Mouse (Mus musculus): ENCODE measurements around the gene Tex44. TPM values are rescaled to one million over a fixed set of nuclear protein-coding genes. Genes with fewer than 3 reads are reported as not detected.

Tex44 gene
- polyA plus RNA-seq, 2 experiments = not detected

DNA sequence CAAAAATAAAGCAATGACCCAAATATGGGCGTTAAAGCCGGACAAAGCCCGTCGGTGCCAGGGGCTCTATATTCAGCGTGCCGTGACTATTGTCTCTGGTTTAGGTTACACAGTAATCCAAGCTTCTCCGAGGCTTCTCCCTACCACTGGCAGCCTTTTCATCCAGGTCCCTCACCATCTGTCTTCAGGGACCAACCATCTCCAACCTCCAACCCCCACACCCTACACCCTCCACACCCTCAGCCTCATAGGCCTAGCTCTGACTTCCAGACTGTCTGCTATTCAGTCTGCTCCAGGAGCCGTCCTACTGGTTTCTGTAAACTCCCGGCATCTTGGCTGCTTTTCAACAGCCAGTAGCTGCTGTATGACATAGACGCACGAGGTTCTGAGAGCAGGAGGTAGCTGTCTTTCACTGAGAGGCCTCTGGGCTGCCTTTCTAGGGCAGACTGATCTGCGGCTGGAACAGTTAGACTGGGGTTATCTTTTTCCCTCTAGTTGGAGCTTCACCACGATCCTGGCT lies 9.2 kb downstream of the Tex44 start:
- 0 out of 2 replicates have a peak overlapping the region, but pooled peaks have one; percentile 48 for H3K4me3 ChIP-seq (replicated peaks; ENCODE audit: low read length)
- no peak for TF ChIP-seq POLR2A (IDR thresholded peaks at IDR 0.05; ENCODE audit: borderline replicate concordance, extremely low read depth, insufficient read depth, insufficient read length)
- peak overlapping the region; percentile 70 for H3K9ac ChIP-seq (ENCODE audit: low read depth, low read length, severe bottlenecking)
- H3K4me2 ChIP-seq (replicated peaks; ENCODE audit: low read depth, low read length, severe bottlenecking) = peak overlapping the region; percentile 89
- H3K36me3 ChIP-seq (ENCODE audit: control insufficient read depth, insufficient read depth, low read length) = no peaks in the 10 kb centered on the region
- no peaks in the 10 kb centered on the region for H3K27me3 ChIP-seq (ENCODE audit: control insufficient read depth, insufficient read depth, low read length)
- H3K4me1 ChIP-seq (ENCODE audit: control insufficient read depth, insufficient read depth, low read length) = peaks cover 31% of the 10 kb centered on the region
- peak overlapping the region; percentile 97 for H3K27ac ChIP-seq (replicated peaks; ENCODE audit: low read depth, low read length)
- WGBS = 39% methylated on average over 13 of the region's 13 CpGs
- DNase-seq (ENCODE audit: low spot score) (peak; percentile 86), ATAC-seq (ENCODE audit: low FRiP score, low read depth) (peak; percentile 45)
- no peaks in the 10 kb centered on the region for H3K9me3 ChIP-seq (ENCODE audit: control insufficient read depth, low read length)

DNA sequence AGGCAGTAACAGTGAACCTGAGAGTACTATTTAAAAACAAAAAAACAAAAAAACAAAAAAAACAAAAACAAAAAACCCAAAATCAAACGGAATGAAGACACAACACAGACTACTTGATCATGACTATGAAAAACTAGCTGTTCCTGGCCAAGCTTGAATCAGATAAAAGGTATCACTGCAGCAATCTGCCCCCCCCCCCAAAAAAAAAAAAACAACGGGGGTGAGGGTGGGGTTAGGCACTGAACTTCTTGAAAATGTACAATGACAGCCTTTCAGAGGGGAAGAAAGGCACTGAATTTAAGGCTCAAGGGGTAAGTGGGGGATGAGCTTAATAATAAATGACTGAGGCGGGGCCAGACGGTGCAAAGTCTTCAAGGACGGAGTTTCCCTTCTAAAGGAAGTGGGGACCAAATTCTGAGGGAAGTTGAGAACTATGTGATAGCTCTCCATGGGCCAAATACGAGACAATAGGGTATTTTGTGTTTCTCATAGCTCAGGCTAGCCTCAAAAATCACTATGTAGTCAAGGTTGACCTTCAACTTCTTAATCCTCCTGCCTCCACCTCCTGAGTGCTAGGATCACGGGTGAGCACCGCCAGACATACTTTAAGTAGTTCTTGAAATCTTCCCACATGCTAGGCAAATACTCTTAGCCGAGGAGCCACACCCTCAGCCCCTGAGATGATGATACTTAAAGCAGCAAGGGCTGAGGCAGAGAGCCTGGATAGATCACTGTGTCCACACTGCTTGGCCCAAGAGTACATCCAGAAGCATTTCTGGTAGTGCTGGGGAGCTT lies 11.3 kb downstream of the Tex44 start:
- peaks cover 31% of the 10 kb centered on the region for H3K4me1 ChIP-seq (ENCODE audit: control insufficient read depth, insufficient read depth, low read length)
- H3K9ac ChIP-seq (ENCODE audit: low read depth, low read length, severe bottlenecking) = no peak overlapping the region
- TF ChIP-seq POLR2A (IDR thresholded peaks at IDR 0.05; ENCODE audit: borderline replicate concordance, extremely low read depth, insufficient read depth, insufficient read length) = no peak
- no peak for ATAC-seq (ENCODE audit: low FRiP score, low read depth)
- H3K4me2 ChIP-seq (replicated peaks; ENCODE audit: low read depth, low read length, severe bottlenecking) = no peak overlapping the region
- H3K27me3 ChIP-seq (ENCODE audit: control insufficient read depth, insufficient read depth, low read length) = no peaks in the 10 kb centered on the region
- H3K9me3 ChIP-seq (ENCODE audit: control insufficient read depth, low read length) = no peaks in the 10 kb centered on the region
- H3K36me3 ChIP-seq (ENCODE audit: control insufficient read depth, insufficient read depth, low read length) = no peaks in the 10 kb centered on the region
- DNase-seq (ENCODE audit: low spot score) = no peak
- no peak overlapping the region for H3K27ac ChIP-seq (replicated peaks; ENCODE audit: low read depth, low read length)
- H3K4me3 ChIP-seq (replicated peaks; ENCODE audit: low read length) = no peak overlapping the region
- 70% methylated on average over 9 of the region's 9 CpGs for WGBS

DNA sequence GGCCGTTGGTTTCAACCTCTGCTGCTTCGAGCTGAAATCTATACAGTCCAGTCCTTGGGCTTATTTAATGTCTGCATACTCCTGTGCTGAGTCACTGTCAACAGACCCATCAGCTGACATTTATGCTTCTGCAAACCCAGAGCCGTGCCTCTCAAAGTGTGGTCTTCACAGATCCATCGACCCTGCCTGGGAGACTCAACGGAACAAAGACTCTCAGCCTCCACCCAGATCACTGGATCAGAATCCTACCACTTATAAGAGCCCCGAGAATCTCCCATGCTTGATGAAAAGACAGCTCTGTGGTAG lies 11.8 kb downstream of the Tex44 start:
- peaks cover 33% of the 10 kb centered on the region for H3K4me1 ChIP-seq (ENCODE audit: control insufficient read depth, insufficient read depth, low read length)
- H3K27ac ChIP-seq (replicated peaks; ENCODE audit: low read depth, low read length) = no peak overlapping the region

DNA sequence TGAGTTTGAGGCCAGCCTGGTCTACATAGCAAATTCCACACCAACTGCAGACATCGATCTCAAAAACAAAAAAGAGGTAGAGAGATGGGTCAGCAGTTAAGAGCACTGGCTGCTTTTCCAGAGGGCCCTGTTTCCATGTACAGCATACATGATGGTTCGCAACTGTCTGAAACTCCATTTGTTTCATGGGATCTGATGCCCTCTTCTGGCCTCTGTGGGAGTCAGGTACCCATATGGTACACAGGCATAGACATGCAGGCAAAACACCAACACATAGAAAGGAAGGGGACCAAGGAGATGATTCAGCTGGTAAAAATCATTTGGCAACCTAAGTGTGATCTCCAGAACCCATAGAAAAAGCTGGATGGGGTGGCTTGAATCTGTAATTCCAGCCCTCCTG lies 12.4 kb downstream of the Tex44 start:
- Histone ChIP-seq H3K36me3 (ENCODE audit: control insufficient read depth, insufficient read depth, low read length) (no peaks in the 10 kb centered on the region), H3K4me2 (replicated peaks; ENCODE audit: low read depth, low read length, severe bottlenecking) (no peak overlapping the region), H3K4me3 (replicated peaks; ENCODE audit: low read length) (no peak overlapping the region), H3K9ac (ENCODE audit: low read depth, low read length, severe bottlenecking) (no peak overlapping the region), H3K9me3 (ENCODE audit: control insufficient read depth, low read length) (no peaks in the 10 kb centered on the region), H3K27ac (replicated peaks; ENCODE audit: low read depth, low read length) (no peak overlapping the region), H3K4me1 (ENCODE audit: control insufficient read depth, insufficient read depth, low read length) (peaks cover 35% of the 10 kb centered on the region), H3K27me3 (ENCODE audit: control insufficient read depth, insufficient read depth, low read length) (no peaks in the 10 kb centered on the region)
- DNase-seq (ENCODE audit: low spot score) (peak; percentile 32), ATAC-seq (ENCODE audit: low FRiP score, low read depth) (no peak)
- 79% methylated on average over 2 of the region's 2 CpGs for WGBS
- no peak for TF ChIP-seq POLR2A (IDR thresholded peaks at IDR 0.05; ENCODE audit: borderline replicate concordance, extremely low read depth, insufficient read depth, insufficient read length)

More for the DNA sequence above, 11.8 kb downstream of the Tex44 start:
- Histone ChIP-seq H3K4me3 (replicated peaks; ENCODE audit: low read length) (no peak overlapping the region), H3K27me3 (ENCODE audit: control insufficient read depth, insufficient read depth, low read length) (no peaks in the 10 kb centered on the region), H3K9ac (ENCODE audit: low read depth, low read length, severe bottlenecking) (no peak overlapping the region), H3K36me3 (ENCODE audit: control insufficient read depth, insufficient read depth, low read length) (no peaks in the 10 kb centered on the region), H3K9me3 (ENCODE audit: control insufficient read depth, low read length) (no peaks in the 10 kb centered on the region), H3K4me2 (replicated peaks; ENCODE audit: low read depth, low read length, severe bottlenecking) (no peak overlapping the region)
- 71% methylated on average over 6 of the region's 6 CpGs for WGBS
- DNase-seq (ENCODE audit: low spot score) (no peak), ATAC-seq (ENCODE audit: low FRiP score, low read depth) (no peak)
- no peak for TF ChIP-seq POLR2A (IDR thresholded peaks at IDR 0.05; ENCODE audit: borderline replicate concordance, extremely low read depth, insufficient read depth, insufficient read length)

DNA sequence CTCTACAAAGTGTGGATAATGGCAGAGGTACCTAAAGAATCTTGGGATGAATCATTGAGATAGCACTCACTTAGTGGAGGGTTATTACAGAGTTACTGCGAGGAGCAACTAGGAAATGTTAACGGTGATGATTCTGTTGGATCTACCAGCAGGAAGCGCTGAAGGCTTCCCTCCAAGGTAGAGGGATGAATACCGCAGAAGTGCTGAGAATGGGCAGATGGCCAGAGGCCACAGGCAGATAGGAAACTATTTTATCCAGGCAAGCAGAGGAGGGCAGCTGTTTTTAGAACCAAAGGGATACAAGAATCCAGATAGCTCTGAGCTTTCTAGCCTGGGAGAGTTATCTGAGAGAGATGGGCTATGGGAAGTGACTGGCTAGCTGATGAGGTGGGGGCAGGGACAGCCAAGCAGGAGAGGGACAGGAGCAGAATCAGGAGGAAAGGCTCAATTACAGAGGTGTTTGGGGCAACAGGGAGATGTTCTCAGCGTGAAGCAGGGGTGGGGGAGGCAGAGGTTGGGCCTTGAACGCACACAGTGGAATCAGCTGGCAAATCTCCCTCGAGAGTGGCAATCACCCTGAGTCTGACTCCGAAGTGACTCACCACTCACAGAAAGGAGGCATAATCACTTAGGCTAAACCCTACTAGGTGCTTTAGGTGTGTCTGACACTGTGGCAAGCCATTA lies 13.5 kb downstream of the Tex44 start:
- Histone ChIP-seq H3K4me1 (ENCODE audit: control insufficient read depth, insufficient read depth, low read length) (peaks cover 33% of the 10 kb centered on the region), H3K4me2 (replicated peaks; ENCODE audit: low read depth, low read length, severe bottlenecking) (peak overlapping the region; percentile 95; the same call in 1 of the 2 replicates), H3K27ac (replicated peaks; ENCODE audit: low read depth, low read length) (peak overlapping the region; percentile 45; the same call in 1 of the 2 replicates), H3K9ac (ENCODE audit: low read depth, low read length, severe bottlenecking) (peak overlapping the region; percentile 13; the same call in 1 of the 2 replicates), H3K36me3 (ENCODE audit: control insufficient read depth, insufficient read depth, low read length) (no peaks in the 10 kb centered on the region), H3K9me3 (ENCODE audit: control insufficient read depth, low read length) (no peaks in the 10 kb centered on the region), H3K4me3 (replicated peaks; ENCODE audit: low read length) (no peak overlapping the region), H3K27me3 (ENCODE audit: control insufficient read depth, insufficient read depth, low read length) (no peaks in the 10 kb centered on the region)
- WGBS = 28% methylated on average over 8 of the region's 8 CpGs
- DNase-seq (ENCODE audit: low spot score) (no peak), ATAC-seq (ENCODE audit: low FRiP score, low read depth) (no peak)
- no peak for TF ChIP-seq POLR2A (IDR thresholded peaks at IDR 0.05; ENCODE audit: borderline replicate concordance, extremely low read depth, insufficient read depth, insufficient read length)
